Mouse (Mus musculus): ENCODE data around the gene Dhodh. TPM values are rescaled to one million over a fixed set of nuclear protein-coding genes. Genes with fewer than 3 reads are reported as not detected.

Dhodh gene
- polyA plus RNA-seq, 1 experiment from 2014 or later: 44.0 TPM

DNA sequence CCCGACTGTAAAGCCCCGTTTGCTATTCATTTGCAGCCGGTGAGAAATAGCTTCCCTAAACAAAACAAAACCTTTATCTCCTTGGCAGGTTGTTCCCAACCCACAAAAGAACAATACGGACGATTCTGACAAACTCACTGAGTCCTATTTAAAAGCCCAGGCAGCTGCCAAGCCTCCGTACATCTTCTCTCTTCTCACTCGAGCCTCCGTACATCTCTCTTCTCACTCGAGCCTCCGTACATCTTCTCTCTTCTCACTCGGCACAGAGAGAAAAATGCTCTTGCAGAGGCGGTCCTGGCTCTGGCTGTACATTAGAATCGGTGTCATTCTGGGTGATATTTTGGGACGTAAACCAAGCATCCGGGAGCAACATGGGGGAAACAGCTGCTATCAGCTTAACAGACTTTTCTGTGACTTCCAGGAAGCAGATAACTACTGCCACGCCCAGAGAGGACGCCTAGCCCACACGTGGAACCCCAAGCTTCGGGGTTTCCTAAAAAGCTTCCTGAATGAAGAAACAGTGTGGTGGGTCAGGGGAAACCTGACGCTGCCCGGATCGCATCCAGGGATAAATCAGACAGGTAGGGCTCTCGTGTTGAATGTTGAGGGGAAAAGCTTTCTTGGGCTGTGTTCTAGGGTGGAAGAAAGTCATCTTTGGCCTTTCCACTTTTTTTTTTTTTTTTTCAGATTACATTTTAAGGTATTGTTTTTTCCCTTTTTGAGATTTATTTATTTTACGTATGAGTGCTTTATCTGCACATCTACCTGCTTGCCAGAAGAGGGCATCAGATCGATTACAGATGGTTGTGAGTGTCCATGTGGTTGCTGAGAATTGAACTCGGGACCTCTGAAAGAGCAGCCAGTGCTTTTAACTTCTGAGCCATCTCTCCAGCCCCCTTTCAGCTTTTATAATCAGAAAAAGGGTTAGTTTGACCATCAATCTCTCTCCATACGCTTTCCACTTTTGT is 6.1 kb upstream of the Dhodh start, which contains the start of gene Pkd1l3:
Pkd1l3 (plus strand) TSS at position 275 of the 968 bp plus-strand sequence.
- H3K4me1 ChIP-seq (replicated peaks): no peaks in the 10 kb centered on the region
- H3K36me3 ChIP-seq: no peaks in the 10 kb centered on the region
- no peak within 1 kb of the TSS for H3K9ac ChIP-seq
- no peak within 1 kb of the TSS for H3K27ac ChIP-seq
- no peak within 1 kb of the TSS for H3K4me3 ChIP-seq (replicated peaks)
- no peaks in the 10 kb centered on the region for H3K27me3 ChIP-seq (replicated peaks)
- 0 out of 2 replicates have a peak within 1 kb of the TSS, but pooled peaks have one; percentile 2 for H3K4me2 ChIP-seq (replicated peaks)
- H3K9me3 ChIP-seq: no peaks in the 10 kb centered on the region
- 54% methylated on average over 27 of the region's 27 CpGs for WGBS
- no peak for ATAC-seq

DNA sequence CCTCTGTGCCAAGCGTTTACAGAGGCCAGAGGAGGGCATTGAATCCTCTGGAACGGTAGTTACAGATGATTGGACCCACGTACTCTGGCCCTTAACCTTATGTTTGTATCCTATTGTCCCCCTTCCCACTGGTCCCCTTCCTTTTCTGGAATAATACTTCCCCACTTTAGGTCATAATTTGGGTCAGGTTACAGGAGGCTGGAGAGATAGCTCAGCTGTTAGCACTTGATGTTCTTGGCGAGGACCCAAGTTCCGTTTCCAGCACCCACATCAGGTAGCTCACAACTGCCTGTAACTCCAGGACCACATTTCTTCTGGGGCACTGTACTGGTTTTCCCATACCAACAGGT is 655 bp upstream of the Dhodh start:
- no peak for ATAC-seq
- Histone ChIP-seq H3K4me1 (replicated peaks) (peaks cover 9% of the 10 kb centered on the region), H3K9me3 (no peaks in the 10 kb centered on the region), H3K36me3 (0 out of 2 replicates have a peak, but pooled peaks cover under 1% of the 10 kb centered on the region), H3K4me3 (replicated peaks) (peak overlapping the region; percentile 69), H3K27me3 (replicated peaks) (no peaks in the 10 kb centered on the region), H3K27ac (peak overlapping the region; percentile 99), H3K4me2 (replicated peaks) (peak overlapping the region; percentile 74), H3K9ac (peak overlapping the region; percentile 72)
- 12% methylated on average over 5 of the region's 5 CpGs for WGBS

DNA sequence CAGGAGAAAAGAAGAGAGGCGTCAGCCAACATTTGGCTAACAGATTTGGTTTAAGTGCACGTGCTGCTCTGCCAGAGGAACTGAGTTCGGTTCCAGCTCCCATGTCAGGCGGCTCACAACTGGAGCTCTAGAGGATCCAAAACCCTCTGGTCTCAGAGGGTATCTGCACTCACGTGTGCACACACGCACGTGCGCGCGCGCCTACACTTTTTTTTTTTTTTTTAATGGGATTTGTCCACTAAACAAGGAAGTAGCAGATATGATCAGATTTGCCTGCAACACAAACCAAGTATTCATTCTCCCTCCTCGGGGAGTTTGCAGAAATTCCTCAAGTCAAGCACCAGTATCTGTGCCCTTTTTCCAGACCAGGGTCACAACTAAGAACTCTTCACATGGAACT is 823 bp downstream of the Dhodh start:
- Histone ChIP-seq H3K4me1 (replicated peaks) (peaks cover 9% of the 10 kb centered on the region), H3K36me3 (peaks cover 10% of the 10 kb centered on the region; the same call in 1 of the 2 replicates), H3K4me3 (replicated peaks) (peak overlapping the region; percentile 69), H3K27me3 (replicated peaks) (no peaks in the 10 kb centered on the region), H3K9ac (peak overlapping the region; percentile 72), H3K27ac (peak overlapping the region; percentile 99; the same call in 1 of the 2 replicates), H3K4me2 (replicated peaks) (peak overlapping the region; percentile 74), H3K9me3 (no peaks in the 10 kb centered on the region)
- 11% methylated on average over 12 of the region's 12 CpGs for WGBS
- 0 out of 2 replicates have a peak, but pooled peaks have one; percentile 0 for ATAC-seq

DNA sequence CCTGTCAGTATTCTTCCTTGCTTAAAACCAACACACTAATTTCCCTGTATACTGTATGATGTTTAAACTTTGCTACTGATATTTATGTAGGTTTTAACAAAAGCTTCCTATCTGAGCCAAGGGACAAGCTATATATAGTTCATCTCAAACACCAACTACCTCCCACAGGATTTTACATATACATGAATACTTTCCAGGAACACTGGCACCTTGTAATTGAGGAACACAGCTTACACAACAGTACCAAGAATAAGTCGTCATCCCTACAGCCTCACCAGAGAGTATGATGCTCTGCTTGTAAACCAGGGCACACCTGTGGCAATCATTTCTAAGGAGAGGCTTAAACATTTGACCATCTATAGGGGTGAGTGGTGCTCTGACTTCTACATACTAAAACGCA is 1.7 kb downstream of the Dhodh start:
- H3K27me3 ChIP-seq (replicated peaks): no peaks in the 10 kb centered on the region
- H3K9me3 ChIP-seq: no peaks in the 10 kb centered on the region
- no peak overlapping the region for H3K4me3 ChIP-seq (replicated peaks)
- ATAC-seq: no peak
- H3K4me2 ChIP-seq (replicated peaks): no peak overlapping the region
- peaks cover 10% of the 10 kb centered on the region; the same call in 1 of the 2 replicates for H3K36me3 ChIP-seq
- no peak overlapping the region for H3K9ac ChIP-seq
- WGBS: 78% methylated on average over 2 of the region's 2 CpGs
- H3K4me1 ChIP-seq (replicated peaks): peaks cover 9% of the 10 kb centered on the region
- no peak overlapping the region for H3K27ac ChIP-seq

DNA sequence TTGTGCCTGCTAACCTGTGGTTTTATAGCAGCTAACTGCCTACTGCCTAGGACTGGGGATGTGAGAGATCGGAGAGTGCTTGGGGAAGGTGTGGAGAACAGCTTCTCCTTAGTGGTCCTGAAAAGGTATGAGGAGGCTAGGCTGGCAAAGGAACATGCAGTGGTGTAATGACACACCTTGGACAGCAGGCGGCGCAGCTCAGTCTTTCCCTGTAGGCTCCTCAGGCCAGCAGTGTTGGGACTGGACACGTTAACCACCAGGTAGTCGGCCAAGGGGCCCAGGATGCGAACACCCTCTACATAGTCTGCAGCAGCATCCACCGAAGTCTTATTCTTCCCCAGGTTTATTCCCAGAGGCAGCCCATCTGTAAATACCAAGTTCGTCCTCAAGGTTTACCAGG is 12.6 kb downstream of the Dhodh start:
- Histone ChIP-seq H3K4me3 (replicated peaks) (no peak overlapping the region), H3K9ac (no peak overlapping the region), H3K36me3 (peaks cover 8% of the 10 kb centered on the region; the same call in 1 of the 2 replicates), H3K9me3 (no peaks in the 10 kb centered on the region), H3K27me3 (replicated peaks) (no peaks in the 10 kb centered on the region), H3K4me2 (replicated peaks) (no peak overlapping the region), H3K27ac (no peak overlapping the region), H3K4me1 (replicated peaks) (no peaks in the 10 kb centered on the region)
- 48% methylated on average over 8 of the region's 8 CpGs for WGBS
- ATAC-seq: peak; percentile 62

DNA sequence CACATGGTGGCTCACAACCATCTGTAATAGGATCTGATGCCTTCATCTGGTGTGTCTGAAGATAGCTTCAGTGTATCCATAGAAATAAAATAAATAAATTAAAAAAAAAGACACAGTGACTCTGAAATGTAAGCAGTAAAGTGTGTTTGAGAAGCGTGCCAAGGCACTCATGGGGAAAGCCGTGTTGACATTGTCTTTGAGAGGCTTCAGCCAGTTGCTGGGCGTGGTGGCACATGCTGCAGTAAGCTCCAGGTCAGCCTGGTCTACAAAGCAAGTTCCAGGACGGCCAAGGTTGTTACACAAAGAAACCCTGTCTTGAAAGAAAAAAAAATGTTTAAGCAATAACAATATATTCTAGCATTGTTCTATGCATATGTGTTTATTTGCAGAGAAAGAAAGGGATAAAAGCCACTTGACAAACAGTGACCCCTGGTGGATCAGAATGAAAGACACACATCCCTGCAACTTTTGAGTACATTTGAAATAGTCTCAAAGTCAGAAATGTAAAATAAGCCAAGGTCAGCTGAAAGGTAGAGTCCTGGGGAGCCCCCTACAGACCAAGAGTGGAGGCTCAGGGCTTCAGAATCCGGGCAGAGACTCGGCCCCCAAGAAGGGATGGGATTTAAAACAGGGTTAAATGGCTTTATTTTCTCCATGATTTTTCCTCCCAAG is 15.2 kb downstream of the Dhodh start:
- Histone ChIP-seq H3K4me2 (replicated peaks) (no peak overlapping the region), H3K9me3 (no peaks in the 10 kb centered on the region), H3K27me3 (replicated peaks) (no peaks in the 10 kb centered on the region), H3K27ac (no peak overlapping the region), H3K4me1 (replicated peaks) (no peaks in the 10 kb centered on the region), H3K4me3 (replicated peaks) (no peak overlapping the region), H3K36me3 (peaks cover 8% of the 10 kb centered on the region; the same call in 1 of the 2 replicates), H3K9ac (no peak overlapping the region)
- no peak for ATAC-seq
- 73% methylated on average over 6 of the region's 6 CpGs for WGBS

DNA sequence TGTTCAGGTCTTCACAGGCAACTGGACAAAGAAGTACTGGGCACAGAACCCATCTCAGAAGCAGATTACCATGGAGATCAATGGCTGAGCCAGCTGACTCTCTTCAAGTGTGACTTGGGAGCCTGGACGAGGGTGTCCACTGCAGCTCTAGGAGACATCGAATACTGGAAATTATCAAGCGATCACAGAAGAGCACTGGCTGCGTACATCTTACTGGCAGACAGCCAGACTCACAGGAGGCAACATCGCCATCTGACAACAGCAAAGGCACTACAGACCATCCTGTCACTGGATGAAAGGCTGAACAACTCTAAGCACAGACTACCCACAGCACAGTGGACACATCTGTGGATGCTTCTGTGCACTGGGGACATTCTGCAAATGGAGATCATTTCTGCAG is 16.3 kb downstream of the Dhodh start:
- 86% methylated on average over 5 of the region's 5 CpGs for WGBS
- Histone ChIP-seq H3K4me2 (replicated peaks) (no peak overlapping the region), H3K27me3 (replicated peaks) (no peaks in the 10 kb centered on the region), H3K4me3 (replicated peaks) (no peak overlapping the region), H3K9me3 (no peaks in the 10 kb centered on the region), H3K36me3 (peaks cover 6% of the 10 kb centered on the region; the same call in 1 of the 2 replicates), H3K4me1 (replicated peaks) (no peaks in the 10 kb centered on the region), H3K9ac (no peak overlapping the region), H3K27ac (no peak overlapping the region)
- no peak for ATAC-seq

DNA sequence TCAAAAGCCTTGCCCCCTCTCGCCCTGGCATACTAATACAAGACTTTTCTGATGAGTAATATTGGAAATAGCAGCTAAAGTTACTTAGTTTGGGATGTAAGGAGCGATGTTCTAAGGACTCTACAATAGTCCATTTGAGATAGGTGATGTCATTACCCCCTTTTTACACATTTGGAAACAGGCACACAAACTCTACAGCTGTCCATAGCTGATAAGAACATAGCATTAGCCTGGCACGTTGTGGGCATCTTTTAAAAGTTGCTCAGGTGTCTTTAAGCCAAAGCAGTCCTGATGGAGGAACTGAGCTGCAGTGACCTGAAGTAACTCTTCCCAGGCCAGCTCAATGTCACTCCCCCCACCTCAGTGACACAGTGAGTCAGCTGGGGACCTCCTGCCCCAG is 17.1 kb downstream of the Dhodh start:
- Histone ChIP-seq H3K4me1 (replicated peaks) (no peaks in the 10 kb centered on the region), H3K27ac (no peak overlapping the region), H3K9me3 (no peaks in the 10 kb centered on the region), H3K36me3 (peaks cover 4% of the 10 kb centered on the region; the same call in 1 of the 2 replicates), H3K9ac (no peak overlapping the region), H3K4me2 (replicated peaks) (no peak overlapping the region), H3K27me3 (replicated peaks) (no peaks in the 10 kb centered on the region), H3K4me3 (replicated peaks) (no peak overlapping the region)
- ATAC-seq: no peak
- 90% methylated on average over 3 of the region's 3 CpGs for WGBS

DNA sequence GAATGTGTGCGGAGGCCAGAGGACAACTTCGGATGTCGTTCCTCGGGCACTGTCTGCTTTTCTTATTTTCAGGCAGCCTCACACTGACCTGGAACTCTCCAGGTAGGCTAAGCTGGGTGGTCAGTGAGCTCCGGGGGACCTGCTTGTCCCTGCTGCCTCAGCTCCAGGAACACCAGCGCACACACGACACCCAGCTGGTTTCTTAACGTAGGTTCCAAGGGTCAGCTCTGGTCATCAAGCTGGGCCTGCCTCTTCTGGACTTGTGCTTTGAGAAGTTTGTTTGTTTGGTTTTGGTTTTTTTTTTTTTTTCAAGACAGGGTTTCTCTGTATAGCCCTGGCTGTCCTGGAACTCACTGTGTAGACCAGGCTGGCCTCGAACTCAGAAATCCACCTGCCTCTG is 17.6 kb downstream of the Dhodh start:
- H3K9ac ChIP-seq: no peak overlapping the region
- H3K36me3 ChIP-seq: peaks cover 4% of the 10 kb centered on the region; the same call in 1 of the 2 replicates
- H3K4me3 ChIP-seq (replicated peaks): no peak overlapping the region
- ATAC-seq: no peak
- 89% methylated on average over 9 of the region's 9 CpGs for WGBS
- no peak overlapping the region for H3K27ac ChIP-seq
- H3K9me3 ChIP-seq: no peaks in the 10 kb centered on the region
- H3K4me1 ChIP-seq (replicated peaks): no peaks in the 10 kb centered on the region
- H3K27me3 ChIP-seq (replicated peaks): no peaks in the 10 kb centered on the region
- H3K4me2 ChIP-seq (replicated peaks): no peak overlapping the region

DNA sequence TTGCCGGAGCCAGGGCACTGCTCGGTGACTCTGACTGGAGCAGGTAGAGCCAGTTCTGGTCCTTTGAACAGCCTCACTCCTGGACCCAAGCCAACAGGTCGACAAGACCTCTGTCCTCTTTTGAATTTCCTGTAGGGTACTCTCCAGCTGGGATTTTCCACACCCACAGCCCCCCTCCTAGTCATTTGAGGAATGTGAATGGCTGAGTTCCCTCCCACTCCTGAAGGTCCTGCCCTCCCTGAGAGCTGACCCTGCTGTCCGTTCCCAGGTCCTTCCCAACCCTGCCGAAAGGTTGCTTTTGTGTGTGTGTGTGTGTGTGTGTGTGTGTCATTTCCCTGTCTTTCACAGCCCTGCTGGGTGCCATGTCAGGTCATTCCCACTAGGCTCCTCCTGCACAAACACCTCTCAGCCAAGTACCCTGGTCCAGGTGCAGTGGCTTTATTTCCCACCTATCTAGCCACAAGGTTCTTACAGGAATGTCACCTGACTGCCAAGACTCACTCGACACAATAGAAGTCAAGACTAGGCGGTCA is 21.4 kb downstream of the Dhodh start:
- Histone ChIP-seq H3K36me3 (no peaks in the 10 kb centered on the region), H3K4me2 (replicated peaks) (no peak overlapping the region), H3K9ac (no peak overlapping the region), H3K9me3 (no peaks in the 10 kb centered on the region), H3K4me1 (replicated peaks) (no peaks in the 10 kb centered on the region), H3K27ac (no peak overlapping the region), H3K4me3 (replicated peaks) (no peak overlapping the region), H3K27me3 (replicated peaks) (no peaks in the 10 kb centered on the region)
- peak; percentile 72 for ATAC-seq
- WGBS: 49% methylated on average over 7 of the region's 7 CpGs

DNA sequence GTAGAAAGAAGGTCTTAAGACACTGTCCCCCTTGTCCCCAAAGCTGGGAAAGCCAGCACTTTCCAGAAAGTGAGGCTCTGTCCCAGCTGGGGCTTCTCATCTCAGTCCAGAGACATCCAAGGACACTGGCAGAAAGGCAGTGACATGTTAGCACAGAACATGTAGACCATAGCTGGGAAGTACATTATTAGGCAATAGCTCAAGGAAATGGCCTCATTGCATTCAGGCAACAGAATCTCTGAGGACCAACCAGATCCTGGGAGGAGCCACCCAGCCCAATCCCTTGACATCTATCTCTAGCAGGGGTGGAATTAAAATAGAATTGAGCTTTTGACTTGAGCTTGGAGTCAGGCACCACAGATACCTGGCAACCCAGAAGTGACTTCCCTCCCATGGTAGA is 22.8 kb downstream of the Dhodh start:
- Histone ChIP-seq H3K27me3 (replicated peaks) (no peaks in the 10 kb centered on the region), H3K36me3 (no peaks in the 10 kb centered on the region)
- no peak for ATAC-seq

DNA sequence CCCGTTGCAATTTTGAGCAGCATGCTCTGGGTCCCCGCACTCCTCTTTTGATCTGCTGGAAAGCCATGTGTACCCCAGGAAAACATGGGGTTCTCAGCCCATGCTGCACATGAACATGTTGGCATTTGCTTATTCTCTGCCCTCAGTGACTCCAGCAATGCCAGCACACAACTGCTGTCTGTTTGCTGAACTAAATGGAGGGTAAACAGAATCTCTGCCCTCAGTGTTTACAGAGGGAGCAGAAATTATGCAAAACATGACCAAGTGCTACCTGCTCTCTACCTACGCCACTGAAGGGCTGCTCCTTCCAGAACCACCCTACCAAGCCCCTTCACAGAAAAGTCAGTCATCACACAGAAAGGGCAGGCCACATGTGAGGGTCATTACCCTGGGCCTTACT is 23.6 kb downstream of the Dhodh start:
- Histone ChIP-seq H3K9me3 (no peaks in the 10 kb centered on the region), H3K27me3 (replicated peaks) (no peaks in the 10 kb centered on the region), H3K4me2 (replicated peaks) (no peak overlapping the region), H3K27ac (no peak overlapping the region), H3K4me3 (replicated peaks) (no peak overlapping the region), H3K9ac (no peak overlapping the region), H3K36me3 (no peaks in the 10 kb centered on the region), H3K4me1 (replicated peaks) (no peaks in the 10 kb centered on the region)
- 77% methylated on average over 3 of the region's 3 CpGs for WGBS
- ATAC-seq: no peak

More for the DNA sequence above, 22.8 kb downstream of the Dhodh start:
- no peak overlapping the region for H3K4me3 ChIP-seq (replicated peaks)
- no peak overlapping the region for H3K4me2 ChIP-seq (replicated peaks)
- H3K9me3 ChIP-seq: no peaks in the 10 kb centered on the region
- H3K27ac ChIP-seq: no peak overlapping the region
- H3K9ac ChIP-seq: no peak overlapping the region
- no peaks in the 10 kb centered on the region for H3K4me1 ChIP-seq (replicated peaks)

Measured in intestine, embryonic 15.5 days (tissue).